Mouse (Mus musculus): ENCODE results near the gene S100a13. TPM values are rescaled to one million over a fixed set of nuclear protein-coding genes. Genes with fewer than 3 reads are reported as not detected.

Gene S100a13
- polyA plus RNA-seq, 1 experiment, result 65.4 TPM

DNA sequence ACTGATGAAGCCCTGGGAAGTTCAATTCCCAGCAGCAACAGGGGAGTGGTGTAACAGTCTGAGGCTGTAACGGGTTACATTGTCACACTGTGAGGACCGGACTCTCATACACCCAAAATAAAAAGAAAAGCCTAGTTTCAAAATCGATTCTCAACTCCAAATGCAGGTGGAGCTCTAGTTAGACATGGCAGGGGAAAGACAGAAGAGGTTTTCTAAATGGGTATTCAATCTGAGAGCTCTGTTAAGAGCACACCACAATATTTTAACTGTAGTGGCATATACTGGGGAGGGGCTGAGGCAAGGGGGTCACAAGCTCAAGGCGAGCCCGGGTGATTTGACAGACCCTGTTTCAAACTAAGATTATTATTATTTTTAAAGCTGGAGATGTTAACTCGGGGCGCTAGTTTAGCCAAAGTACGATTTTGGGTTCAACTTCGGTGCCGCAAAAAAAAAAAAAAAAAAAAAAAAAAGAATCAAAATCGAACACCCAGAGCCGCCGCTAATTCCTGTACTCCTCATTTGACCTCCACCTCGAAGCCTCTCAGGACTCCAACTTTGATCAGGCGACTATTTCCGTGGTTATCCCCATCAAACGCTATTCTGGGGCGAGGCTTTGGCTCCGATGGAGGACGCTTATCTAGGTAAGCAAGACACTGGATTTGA, 5.8 kb upstream of the S100a13 start:
- WGBS, result 2% methylated on average over 20 of the region's 20 CpGs
- Histone ChIP-seq H3K27ac (ENCODE audit: insufficient read depth, low read depth, low read length) (peak overlapping the region; percentile 86), H3K4me1 (ENCODE audit: control insufficient read depth, insufficient read depth, low read length) (peaks cover 19% of the 10 kb centered on the region; the same call in 1 of the 2 replicates), H3K36me3 (ENCODE audit: control insufficient read depth, insufficient read depth, low read length) (peaks cover 4% of the 10 kb centered on the region), H3K4me3 (ENCODE audit: insufficient read depth, low read depth, low read length) (peak overlapping the region; percentile 97), H3K27me3 (replicated peaks; ENCODE audit: control insufficient read depth, insufficient read depth, low read length) (no peaks in the 10 kb centered on the region)
- TF ChIP-seq CTCF (conservative IDR thresholded peaks at IDR 0.05; ENCODE audit: insufficient read depth, insufficient read length, low read depth, low read length), result no peak
- TF ChIP-seq POLR2A (IDR thresholded peaks at IDR 0.05; ENCODE audit: low read depth, low read length), result no peak
- DNase-seq, result no peak

DNA sequence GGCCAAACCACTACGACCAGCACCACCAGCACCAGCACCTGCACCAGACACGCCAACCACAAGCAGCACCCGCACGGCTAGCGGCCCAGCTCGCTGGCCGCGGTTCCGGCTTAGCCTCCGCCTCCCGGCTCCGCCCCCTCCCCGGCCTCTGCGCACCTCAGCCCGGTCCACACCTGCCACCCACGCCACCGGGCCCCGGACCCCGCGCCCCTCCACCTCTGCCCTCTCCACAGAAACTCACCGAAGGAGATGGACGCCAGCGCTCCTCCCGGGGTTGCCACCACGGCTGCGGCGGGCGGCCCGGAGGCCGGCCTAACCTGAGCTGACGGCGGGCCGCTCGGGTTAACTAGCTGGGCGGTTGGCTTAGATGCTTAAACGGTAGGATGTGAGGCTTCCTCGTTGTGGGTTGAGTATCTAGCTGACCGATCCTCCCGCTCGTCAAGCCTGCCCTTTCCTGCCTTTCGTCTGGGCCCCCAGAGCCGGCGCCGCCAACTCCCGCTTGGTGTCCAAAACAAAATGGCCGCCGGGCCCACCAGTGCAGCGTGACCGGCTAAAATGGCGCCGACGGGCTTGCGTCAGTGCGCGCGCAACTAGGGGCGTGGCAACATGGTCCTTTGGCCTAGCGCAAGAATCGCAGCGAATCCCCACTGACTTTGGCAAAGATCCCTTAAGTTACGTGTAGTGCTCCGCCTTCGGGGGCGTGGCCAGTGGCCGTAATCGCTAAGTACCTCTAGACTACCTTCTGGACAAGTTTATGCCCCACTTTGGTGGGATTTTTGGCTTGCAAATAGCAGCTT, 5.1 kb upstream of the S100a13 start, which contains the start of gene Chtop:
TSS of gene Chtop (minus strand) at position 549 of the 797 bp plus-strand sequence.
- Histone ChIP-seq H3K27ac (ENCODE audit: insufficient read depth, low read depth, low read length) (peak within 1 kb of the TSS; percentile 90), H3K27me3 (replicated peaks; ENCODE audit: control insufficient read depth, insufficient read depth, low read length) (no peaks in the 10 kb centered on the region), H3K4me3 (ENCODE audit: insufficient read depth, low read depth, low read length) (peak within 1 kb of the TSS; percentile 97), H3K36me3 (ENCODE audit: control insufficient read depth, insufficient read depth, low read length) (peaks cover 3% of the 10 kb centered on the region), H3K4me1 (ENCODE audit: control insufficient read depth, insufficient read depth, low read length) (peaks cover 19% of the 10 kb centered on the region; the same call in 1 of the 2 replicates)
- DNase-seq, result peak; percentile 100
- under 1% methylated on average over 66 of the region's 66 CpGs for WGBS
- peak; percentile 36 for TF ChIP-seq POLR2A (IDR thresholded peaks at IDR 0.05; ENCODE audit: low read depth, low read length)
- TF ChIP-seq CTCF (conservative IDR thresholded peaks at IDR 0.05; ENCODE audit: insufficient read depth, insufficient read length, low read depth, low read length), result no peak

DNA sequence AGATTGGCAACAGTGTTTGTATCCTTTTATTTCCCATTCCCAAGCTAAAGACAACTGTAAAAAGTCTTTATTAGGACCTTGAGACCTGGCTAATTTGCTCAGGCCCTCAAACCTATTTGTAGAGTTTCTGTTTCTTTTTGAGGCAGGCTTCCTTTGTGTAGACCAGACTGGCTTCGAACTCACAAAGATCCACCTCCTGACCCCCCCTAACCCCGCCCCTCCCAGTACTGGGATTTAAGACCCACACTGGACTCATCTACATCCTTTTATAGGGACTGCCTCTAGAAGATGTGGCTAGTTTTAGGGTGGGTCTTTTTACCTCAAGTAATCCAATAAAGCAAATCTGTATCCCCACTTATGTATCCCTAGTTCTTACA, 4.5 kb upstream of the S100a13 start:
- Histone ChIP-seq H3K4me1 (ENCODE audit: control insufficient read depth, insufficient read depth, low read length) (peaks cover 19% of the 10 kb centered on the region; the same call in 1 of the 2 replicates), H3K36me3 (ENCODE audit: control insufficient read depth, insufficient read depth, low read length) (peaks cover 3% of the 10 kb centered on the region), H3K27me3 (replicated peaks; ENCODE audit: control insufficient read depth, insufficient read depth, low read length) (no peaks in the 10 kb centered on the region), H3K4me3 (ENCODE audit: insufficient read depth, low read depth, low read length) (no peak overlapping the region), H3K27ac (ENCODE audit: insufficient read depth, low read depth, low read length) (peak overlapping the region; percentile 62)
- WGBS, result 6% methylated on average over 2 of the region's 2 CpGs
- TF ChIP-seq POLR2A (IDR thresholded peaks at IDR 0.05; ENCODE audit: low read depth, low read length) (no peak), CTCF (conservative IDR thresholded peaks at IDR 0.05; ENCODE audit: insufficient read depth, insufficient read length, low read depth, low read length) (no peak)
- no peak for DNase-seq

DNA sequence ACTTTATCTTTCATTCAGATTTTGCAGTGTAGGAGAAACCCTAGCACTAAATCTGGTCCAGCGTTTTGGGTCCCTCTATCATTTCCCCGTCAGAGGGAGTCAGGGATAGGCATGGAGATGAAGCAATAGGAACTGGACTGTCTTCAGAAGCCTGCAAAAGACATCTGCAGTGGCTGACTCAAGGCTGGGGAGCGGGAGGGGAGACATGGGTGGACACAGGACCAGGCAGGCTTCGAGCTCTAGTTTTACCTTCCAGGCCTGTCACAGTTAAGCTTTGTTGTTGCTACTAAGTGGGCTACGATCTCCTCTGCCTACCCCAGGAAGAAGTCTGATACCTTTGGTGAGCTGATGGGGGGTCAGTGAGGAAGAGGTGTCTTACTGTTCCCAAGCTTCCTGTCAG, 2.0 kb upstream of the S100a13 start:
- no peaks in the 10 kb centered on the region for H3K27me3 ChIP-seq (replicated peaks; ENCODE audit: control insufficient read depth, insufficient read depth, low read length)
- H3K4me3 ChIP-seq (ENCODE audit: insufficient read depth, low read depth, low read length), result no peak overlapping the region
- TF ChIP-seq POLR2A (IDR thresholded peaks at IDR 0.05; ENCODE audit: low read depth, low read length) (no peak), CTCF (conservative IDR thresholded peaks at IDR 0.05; ENCODE audit: insufficient read depth, insufficient read length, low read depth, low read length) (no peak)
- no peak overlapping the region for H3K27ac ChIP-seq (ENCODE audit: insufficient read depth, low read depth, low read length)
- peaks cover 8% of the 10 kb centered on the region; the same call in 1 of the 2 replicates for H3K4me1 ChIP-seq (ENCODE audit: control insufficient read depth, insufficient read depth, low read length)
- no peaks in the 10 kb centered on the region for H3K36me3 ChIP-seq (ENCODE audit: control insufficient read depth, insufficient read depth, low read length)
- DNase-seq, result no peak
- WGBS, result 87% methylated on average over 5 of the region's 5 CpGs

DNA sequence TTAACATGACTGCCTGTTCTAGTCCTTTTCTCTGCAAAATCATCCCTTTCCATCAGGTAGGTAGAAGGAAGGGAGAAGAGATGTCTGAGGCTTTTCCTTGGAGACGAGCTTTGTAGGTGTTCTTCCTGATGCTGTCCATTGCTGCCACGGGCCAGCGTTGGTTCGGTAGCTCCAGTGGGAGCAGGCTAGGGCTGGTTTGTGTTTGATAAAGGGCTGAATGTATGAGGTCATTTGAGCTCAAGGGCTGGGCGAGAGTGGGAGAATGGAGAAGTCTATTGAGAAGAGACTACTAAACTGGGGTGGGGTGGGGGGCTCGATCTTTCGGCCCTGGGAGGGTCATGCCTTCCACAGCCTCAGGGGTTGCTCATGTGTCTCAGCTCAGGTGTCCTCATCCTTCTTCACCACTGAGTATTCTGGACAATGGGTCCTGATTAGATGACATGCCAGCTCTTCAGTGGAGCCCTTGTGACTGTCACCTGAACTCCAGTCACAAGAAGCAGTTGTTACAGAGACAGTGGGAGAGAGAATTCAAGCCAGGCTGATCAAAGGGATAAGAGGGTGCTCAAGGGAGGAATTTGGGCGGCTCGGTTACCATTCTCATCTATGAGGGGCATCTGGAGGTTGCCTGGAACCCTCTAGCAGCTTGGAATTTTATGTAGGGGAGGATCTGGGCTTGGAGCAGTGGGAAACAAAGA, 1.1 kb upstream of the S100a13 start:
- DNase-seq, result peak; percentile 30
- H3K4me1 ChIP-seq (ENCODE audit: control insufficient read depth, insufficient read depth, low read length), result peaks cover 1% of the 10 kb centered on the region; the same call in 1 of the 2 replicates
- H3K4me3 ChIP-seq (ENCODE audit: insufficient read depth, low read depth, low read length), result peak overlapping the region; percentile 60
- no peaks in the 10 kb centered on the region for H3K27me3 ChIP-seq (replicated peaks; ENCODE audit: control insufficient read depth, insufficient read depth, low read length)
- no peak for TF ChIP-seq POLR2A (IDR thresholded peaks at IDR 0.05; ENCODE audit: low read depth, low read length)
- no peak for TF ChIP-seq CTCF (conservative IDR thresholded peaks at IDR 0.05; ENCODE audit: insufficient read depth, insufficient read length, low read depth, low read length)
- H3K36me3 ChIP-seq (ENCODE audit: control insufficient read depth, insufficient read depth, low read length), result no peaks in the 10 kb centered on the region
- peak overlapping the region; percentile 88 for H3K27ac ChIP-seq (ENCODE audit: insufficient read depth, low read depth, low read length)
- WGBS, result 54% methylated on average over 9 of the region's 9 CpGs

DNA sequence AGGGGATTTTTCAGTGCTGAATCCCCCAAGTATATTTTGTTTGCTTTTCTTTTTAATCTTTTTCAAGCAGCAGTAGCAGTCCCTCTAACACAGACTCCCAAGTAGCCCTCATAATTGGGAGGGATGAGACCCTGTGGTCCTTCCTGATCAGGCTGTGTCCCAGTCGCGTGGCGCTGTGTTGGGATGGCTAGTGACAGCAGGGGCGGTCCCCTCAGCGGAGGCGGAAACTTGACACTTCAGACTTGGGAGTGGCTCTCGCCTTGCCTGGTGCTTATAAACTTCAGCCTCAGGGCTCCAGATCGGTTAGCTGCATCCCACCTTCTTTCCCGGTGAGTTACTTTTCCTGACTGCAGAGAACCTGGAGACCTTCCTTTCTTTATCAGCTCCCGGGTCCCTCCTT, 456 bp downstream of the S100a13 start:
- Histone ChIP-seq H3K4me3 (ENCODE audit: insufficient read depth, low read depth, low read length) (peak overlapping the region; percentile 60), H3K27ac (ENCODE audit: insufficient read depth, low read depth, low read length) (peak overlapping the region; percentile 88), H3K36me3 (ENCODE audit: control insufficient read depth, insufficient read depth, low read length) (no peaks in the 10 kb centered on the region), H3K27me3 (replicated peaks; ENCODE audit: control insufficient read depth, insufficient read depth, low read length) (no peaks in the 10 kb centered on the region), H3K4me1 (ENCODE audit: control insufficient read depth, insufficient read depth, low read length) (no peaks in the 10 kb centered on the region)
- WGBS, result under 1% methylated on average over 10 of the region's 10 CpGs
- TF ChIP-seq POLR2A (IDR thresholded peaks at IDR 0.05; ENCODE audit: low read depth, low read length) (peak; percentile 63), CTCF (conservative IDR thresholded peaks at IDR 0.05; ENCODE audit: insufficient read depth, insufficient read length, low read depth, low read length) (no peak)
- peak; percentile 85 for DNase-seq

Data from kidney, adult 2 months (tissue).